Mouse (Mus musculus): ENCODE measurements around the gene Gpr183. TPM values are rescaled to one million over a fixed set of nuclear protein-coding genes. Genes with fewer than 3 reads are reported as not detected.

The Gpr183 gene
- polyA plus RNA-seq, 1 experiment = 0.44 TPM

DNA sequence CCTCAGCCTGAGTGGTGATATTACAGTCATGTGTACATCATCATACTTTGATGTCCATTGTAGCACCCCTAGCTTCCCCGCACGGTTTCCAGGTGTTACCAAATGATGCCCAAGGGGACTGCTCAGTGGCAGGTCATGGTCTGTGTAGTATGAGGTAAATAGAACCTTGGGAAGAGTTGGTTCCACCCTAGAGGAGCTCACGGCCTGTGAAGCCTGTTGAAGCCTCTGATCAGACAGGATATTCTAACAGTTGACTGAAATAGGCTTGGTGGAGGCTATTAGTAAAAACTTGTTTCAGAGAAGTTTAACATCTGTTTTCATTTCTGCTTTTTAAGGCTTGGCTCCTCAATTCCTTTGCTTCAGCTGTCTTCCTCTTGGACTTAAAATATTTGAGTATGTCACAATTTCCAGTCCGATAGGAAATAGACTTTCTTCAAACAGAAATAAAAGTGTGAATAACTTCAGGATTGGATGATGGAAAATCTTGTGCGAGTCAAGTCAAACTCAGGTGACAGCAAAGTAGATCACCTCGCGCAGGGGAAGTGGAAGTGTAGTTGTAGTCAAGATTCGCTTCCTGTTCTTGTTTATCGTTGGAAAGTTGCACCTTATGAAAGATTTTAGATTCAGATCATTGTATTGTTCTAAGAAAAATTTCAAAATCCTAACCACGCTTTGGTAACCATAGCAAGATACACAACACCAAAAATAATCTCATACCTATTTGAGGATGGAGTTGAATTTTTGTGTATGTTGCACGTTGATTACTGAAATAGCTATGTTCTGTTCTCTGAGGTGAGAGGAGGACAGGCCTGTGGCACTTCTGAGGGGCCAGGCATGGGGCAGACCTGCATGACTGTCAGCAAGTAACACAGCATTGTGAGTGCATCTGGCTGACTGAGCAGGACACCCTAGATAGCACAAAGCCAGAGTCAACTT, 26.5 kb downstream of the Gpr183 start:
- TF ChIP-seq POLR2A (IDR thresholded peaks at IDR 0.05; ENCODE audit: borderline replicate concordance, extremely low read depth, insufficient read depth, insufficient read length, poor library complexity, severe bottlenecking) = no peak
- no peak for TF ChIP-seq CTCF (IDR thresholded peaks at IDR 0.05; ENCODE audit: borderline replicate concordance, extremely low read depth, insufficient read depth, insufficient read length)
- DNase-seq (ENCODE audit: low read depth) = no peak

DNA sequence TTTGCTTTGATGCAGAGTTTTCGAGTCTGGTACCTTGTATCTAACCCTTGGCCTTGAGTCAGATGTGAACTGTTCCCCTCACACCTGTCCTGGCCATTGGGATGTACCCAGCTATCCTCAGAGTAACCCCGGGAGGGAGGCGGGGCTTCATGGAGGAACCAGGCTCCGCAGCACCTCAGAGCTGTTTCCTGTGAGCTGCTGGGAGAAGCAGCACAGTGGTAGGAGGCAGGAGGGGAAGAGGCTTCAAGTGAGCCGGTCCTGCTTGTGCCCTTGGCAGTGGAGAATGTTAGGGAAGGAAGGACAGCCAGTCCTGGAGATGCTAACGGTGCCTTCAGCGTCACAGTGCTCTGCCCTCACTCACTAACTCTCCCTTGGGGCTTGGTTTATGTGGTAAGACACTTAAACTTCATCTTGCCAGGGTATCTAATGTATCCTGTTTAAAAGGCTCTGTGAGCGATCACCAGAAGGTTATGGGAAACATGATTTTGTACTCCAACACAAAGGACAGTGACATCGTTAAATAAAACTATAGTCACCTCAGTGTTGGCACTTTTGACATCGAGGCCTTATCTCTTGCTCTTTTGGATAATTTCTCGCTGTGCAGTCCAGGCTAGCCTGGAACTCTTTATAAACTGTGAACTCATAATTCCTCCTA, 27.3 kb downstream of the Gpr183 start:
- no peak for DNase-seq (ENCODE audit: low read depth)
- TF ChIP-seq POLR2A (IDR thresholded peaks at IDR 0.05; ENCODE audit: borderline replicate concordance, extremely low read depth, insufficient read depth, insufficient read length, poor library complexity, severe bottlenecking) (no peak), CTCF (IDR thresholded peaks at IDR 0.05; ENCODE audit: borderline replicate concordance, extremely low read depth, insufficient read depth, insufficient read length) (no peak)

- no peak for DNase-seq (ENCODE audit: low read depth)
- TF ChIP-seq POLR2A (IDR thresholded peaks at IDR 0.05; ENCODE audit: borderline replicate concordance, extremely low read depth, insufficient read depth, insufficient read length, poor library complexity, severe bottlenecking) (no peak), CTCF (IDR thresholded peaks at IDR 0.05; ENCODE audit: borderline replicate concordance, extremely low read depth, insufficient read depth, insufficient read length) (no peak)
Measured at GRCm38 (mm10) chr14:121936856-121937255, 28.1 kb downstream of the Gpr183 start.

DNA sequence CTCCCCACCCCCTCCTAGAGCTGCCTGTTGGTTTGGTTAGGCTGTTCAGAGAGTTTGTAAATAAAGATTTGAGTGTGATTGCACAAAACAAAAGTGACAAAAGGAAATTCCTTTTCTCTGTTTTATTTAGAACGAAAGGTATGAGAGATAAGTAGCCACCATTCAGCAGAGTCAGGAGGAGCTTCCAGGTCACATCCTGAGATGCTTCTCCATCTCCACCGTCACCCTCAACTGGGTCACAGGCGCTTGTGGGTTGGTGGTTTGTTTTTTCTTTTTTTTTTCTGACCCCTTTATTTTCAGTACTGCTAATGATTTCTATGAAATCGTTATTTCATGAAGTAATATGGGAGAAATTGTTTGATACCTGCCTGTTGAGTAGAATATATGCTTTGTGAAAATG, 28.6 kb downstream of the Gpr183 start:
- TF ChIP-seq POLR2A (IDR thresholded peaks at IDR 0.05; ENCODE audit: borderline replicate concordance, extremely low read depth, insufficient read depth, insufficient read length, poor library complexity, severe bottlenecking) (no peak), CTCF (IDR thresholded peaks at IDR 0.05; ENCODE audit: borderline replicate concordance, extremely low read depth, insufficient read depth, insufficient read length) (no peak)
- no peak for DNase-seq (ENCODE audit: low read depth)

DNA sequence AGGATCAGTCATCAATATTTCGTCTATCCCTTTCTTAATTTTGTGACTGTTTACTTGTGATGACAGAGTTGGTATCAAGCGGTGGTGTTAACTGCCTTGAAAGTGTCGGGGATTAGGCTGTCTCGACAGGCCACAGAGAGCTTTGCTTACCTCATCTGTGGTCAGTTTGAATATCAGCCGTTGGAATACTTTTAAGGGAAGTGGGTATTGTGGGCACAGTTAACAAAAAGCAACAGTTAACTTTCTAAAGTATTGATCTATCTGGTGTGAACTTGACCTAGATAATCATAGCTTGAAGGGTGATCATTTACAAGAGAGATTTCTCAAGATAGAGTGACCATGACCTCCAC, 30.4 kb downstream of the Gpr183 start:
- no peak for DNase-seq (ENCODE audit: low read depth)
- no peak for TF ChIP-seq POLR2A (IDR thresholded peaks at IDR 0.05; ENCODE audit: borderline replicate concordance, extremely low read depth, insufficient read depth, insufficient read length, poor library complexity, severe bottlenecking)
- TF ChIP-seq CTCF (IDR thresholded peaks at IDR 0.05; ENCODE audit: borderline replicate concordance, extremely low read depth, insufficient read depth, insufficient read length) = no peak

DNA sequence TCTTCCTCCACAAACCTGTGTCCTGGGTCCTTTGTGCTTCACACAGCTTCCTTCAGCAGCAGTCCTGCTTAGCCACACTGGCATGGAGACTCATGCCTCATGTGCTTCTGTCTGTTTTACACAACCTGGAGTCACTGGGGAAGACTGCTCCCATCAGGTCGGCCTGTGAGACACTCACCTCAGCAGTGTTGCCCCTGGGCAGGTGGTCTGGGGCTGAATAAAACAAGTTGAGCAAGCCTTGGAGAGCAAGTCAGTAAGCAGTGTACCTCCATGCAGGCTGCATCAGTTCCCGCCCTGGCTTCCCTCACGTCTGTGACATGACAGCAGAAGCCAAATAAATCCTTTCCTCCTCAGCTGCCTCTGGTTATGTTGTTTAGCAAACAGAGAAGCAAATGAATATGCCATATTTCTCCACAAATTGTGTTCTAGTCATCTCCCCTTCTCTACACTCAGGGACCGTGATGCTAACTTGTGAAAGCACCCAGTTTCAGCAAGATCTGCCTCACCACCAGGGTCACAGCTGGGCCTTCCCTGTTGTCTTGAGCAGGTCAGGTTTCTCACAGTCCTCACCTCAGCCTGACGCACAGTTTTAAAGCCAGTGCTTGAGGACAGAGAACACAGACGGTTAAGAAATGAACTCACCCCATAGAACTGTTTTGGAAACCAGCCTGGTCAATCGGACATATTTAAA, 30.9 kb downstream of the Gpr183 start:
- TF ChIP-seq CTCF (IDR thresholded peaks at IDR 0.05; ENCODE audit: borderline replicate concordance, extremely low read depth, insufficient read depth, insufficient read length) (no peak), POLR2A (IDR thresholded peaks at IDR 0.05; ENCODE audit: borderline replicate concordance, extremely low read depth, insufficient read depth, insufficient read length, poor library complexity, severe bottlenecking) (no peak)
- DNase-seq (ENCODE audit: low read depth) = no peak

GRCm38 (mm10) chr14:121932180-121932579, 32.8 kb downstream of the Gpr183 start:
- TF ChIP-seq CTCF (IDR thresholded peaks at IDR 0.05; ENCODE audit: borderline replicate concordance, extremely low read depth, insufficient read depth, insufficient read length) (no peak), POLR2A (IDR thresholded peaks at IDR 0.05; ENCODE audit: borderline replicate concordance, extremely low read depth, insufficient read depth, insufficient read length, poor library complexity, severe bottlenecking) (no peak)

DNA sequence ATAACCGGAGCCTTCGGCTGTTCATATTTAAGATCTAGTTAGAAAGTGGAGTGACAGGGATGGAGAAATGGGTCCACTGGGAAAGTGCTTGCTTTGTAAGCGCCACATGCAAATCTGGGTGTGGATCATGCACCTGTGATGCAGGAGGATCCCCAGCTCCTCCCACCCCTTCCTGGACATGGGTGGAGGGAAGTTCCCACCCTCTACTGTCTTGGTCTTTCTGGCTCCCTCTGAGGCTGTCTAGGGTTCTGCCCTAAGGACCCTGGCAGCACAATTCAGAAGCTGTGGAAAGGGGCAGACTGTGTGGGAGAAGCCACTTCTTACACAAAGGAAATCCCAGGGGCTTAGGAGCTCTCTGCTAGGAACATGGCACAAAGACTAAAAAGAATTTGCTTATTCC, 33.4 kb downstream of the Gpr183 start:
- TF ChIP-seq CTCF (IDR thresholded peaks at IDR 0.05; ENCODE audit: borderline replicate concordance, extremely low read depth, insufficient read depth, insufficient read length) (no peak), POLR2A (IDR thresholded peaks at IDR 0.05; ENCODE audit: borderline replicate concordance, extremely low read depth, insufficient read depth, insufficient read length, poor library complexity, severe bottlenecking) (no peak)
- DNase-seq (ENCODE audit: low read depth) = no peak

More at GRCm38 (mm10) chr14:121932180-121932579, 32.8 kb downstream of the Gpr183 start:
- DNase-seq (ENCODE audit: low read depth) = peak; percentile 25

DNA sequence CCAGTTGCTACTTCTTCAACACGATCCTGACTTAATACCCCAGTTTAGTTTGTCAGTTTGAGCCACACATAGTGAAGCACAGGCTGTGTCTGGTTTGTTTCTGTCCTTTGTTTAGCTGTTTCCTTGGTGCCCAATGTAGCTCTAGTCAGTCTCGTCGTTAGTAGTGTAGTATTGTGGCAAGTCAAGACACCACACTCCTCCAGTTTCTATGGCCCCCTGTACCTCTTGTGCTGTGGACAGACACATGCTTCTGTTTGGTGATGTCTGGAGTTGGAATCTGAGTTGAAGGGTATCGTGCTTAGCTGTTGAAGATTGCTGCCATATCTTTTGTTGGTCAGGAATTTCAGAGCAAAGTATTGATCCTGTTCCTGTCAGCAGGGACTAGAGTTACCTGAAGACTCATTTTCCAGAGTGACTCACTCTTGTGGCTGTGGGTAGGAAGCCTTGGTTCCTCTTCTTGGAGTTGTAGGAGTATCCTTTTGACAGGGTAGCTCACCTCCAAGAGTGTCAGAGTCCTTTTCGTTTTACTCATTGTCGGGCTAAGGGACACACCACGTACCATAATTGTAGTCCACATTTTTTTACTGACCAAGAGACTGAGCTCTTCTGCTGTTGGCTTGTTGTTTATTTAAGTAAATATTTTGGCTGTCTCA, 34.1 kb downstream of the Gpr183 start:
- no peak for DNase-seq (ENCODE audit: low read depth)
- TF ChIP-seq POLR2A (IDR thresholded peaks at IDR 0.05; ENCODE audit: borderline replicate concordance, extremely low read depth, insufficient read depth, insufficient read length, poor library complexity, severe bottlenecking) (no peak), CTCF (IDR thresholded peaks at IDR 0.05; ENCODE audit: borderline replicate concordance, extremely low read depth, insufficient read depth, insufficient read length) (no peak)

DNA sequence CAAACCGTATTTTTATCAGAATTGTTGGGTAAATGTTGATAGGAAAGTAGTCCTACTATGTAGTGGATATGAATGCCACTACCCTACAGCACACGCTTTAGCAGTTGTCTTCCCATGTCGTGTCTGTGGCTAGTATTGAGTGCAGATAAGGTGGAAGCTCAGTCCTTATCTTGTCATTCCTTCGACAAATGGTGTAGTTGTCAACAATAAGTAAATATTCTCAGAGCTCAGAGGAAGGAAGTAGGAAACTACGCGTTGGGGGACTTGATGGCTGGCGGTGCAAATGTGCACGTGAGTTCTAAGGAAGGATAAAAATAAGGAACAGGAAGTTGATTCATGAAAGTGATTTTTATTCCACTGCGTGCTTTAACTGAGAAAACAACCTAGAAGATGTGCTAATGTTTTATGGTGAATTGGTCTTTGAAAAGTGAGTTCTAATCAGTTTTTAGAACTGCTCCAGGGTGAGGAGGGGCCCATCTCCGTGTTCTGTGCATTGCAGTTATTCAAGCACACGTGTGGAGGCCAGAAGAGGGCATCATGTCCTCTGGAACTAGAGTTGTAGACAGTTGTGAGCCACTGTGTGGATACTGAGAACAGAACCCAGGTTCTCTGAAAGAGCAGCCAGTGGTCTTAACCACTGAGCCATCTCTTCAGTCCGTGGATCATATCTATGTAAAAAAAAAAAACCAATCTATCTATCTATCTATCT, 35.6 kb downstream of the Gpr183 start:
- no peak for TF ChIP-seq CTCF (IDR thresholded peaks at IDR 0.05; ENCODE audit: borderline replicate concordance, extremely low read depth, insufficient read depth, insufficient read length)
- TF ChIP-seq POLR2A (IDR thresholded peaks at IDR 0.05; ENCODE audit: borderline replicate concordance, extremely low read depth, insufficient read depth, insufficient read length, poor library complexity, severe bottlenecking) = no peak

More for the DNA sequence above, 35.6 kb downstream of the Gpr183 start:
- no peak for DNase-seq (ENCODE audit: low read depth)

All from brain, embryonic 14.5 days (tissue).